Mouse (Mus musculus) embryonic facial prominence, embryonic 13.5 days (tissue): Measurements from ENCODE around the gene Tfe3. TPM values are rescaled to one million over a fixed set of nuclear protein-coding genes. Genes with fewer than 3 reads are reported as not detected.

Experiments used
- microRNA counts: library from miRNA; unstranded; fragments of <30 nt; microRNA quantifications from one replicate; lab custom pipeline; 2016
- microRNA-seq: library from miRNA; unstranded; fragments of <30 nt; microRNA quantifications from one replicate; pipeline ENCODE4, GENCODE M21; 2016
- polyA plus RNA-seq: library from polyadenylated mRNA; unstranded; fragments of >200 nt; fragmentation: Nextera tagmentation; extraction: Ambion mirVana; gene quantifications from 2 replicates; pipeline ENCODE4 v1.2.1, GENCODE M21; 2015

Tfe3 gene
- polyA plus RNA-seq, 1 experiment from 2014 or later = 28.7 TPM

MicroRNAs encoded within 50 kb of the gene (microRNA counts, 519-probe panel; counts per million panel counts)
- microRNA mmu-miR-1198 (lab: Ali Mortazavi, UCI) = 236 counts per million, percentile 44 among the panel's probes with 10 or more counts

Small RNA genes lying within 50 kb of the gene (microRNA-seq; reads per million reads assigned to microRNA genes)
- gene Mir1198 = 29.6 reads per million, percentile 39 among the genes with 10 or more reads in this experiment

Other genes with a start within 250 kb of the Tfe3 start
- gene Foxp3, start 188.9 kb upstream of the Tfe3 start, polyA plus RNA-seq = 0.14 TPM in 1 of 2 replicates, not detected in the other
- 1.6 and 2.5 TPM in 2 replicates for gene Ppp1r3f, start 188.3 kb upstream of the Tfe3 start, polyA plus RNA-seq
- gene Ccdc22, start 157.0 kb upstream of the Tfe3 start, polyA plus RNA-seq = 26.9 and 30.4 TPM in 2 replicates
- not detected in 2 replicates for gene Cacna1f, start 155.5 kb upstream of the Tfe3 start, polyA plus RNA-seq
- 2.1 and 3.3 TPM in 2 replicates for gene Syp, start 124.1 kb upstream of the Tfe3 start, polyA plus RNA-seq
- gene Prickle3, start 105.3 kb upstream of the Tfe3 start, polyA plus RNA-seq = 9.9 and 11.8 TPM in 2 replicates
- gene Plp2, start 91.2 kb upstream of the Tfe3 start, polyA plus RNA-seq = 100 and 115 TPM in 2 replicates
- gene Magix, start 81.3 kb upstream of the Tfe3 start, polyA plus RNA-seq = 0.66 TPM in 1 of 2 replicates, not detected in the other
- 37.2 and 40.6 TPM in 2 replicates for gene Gpkow, start 65.4 kb upstream of the Tfe3 start, polyA plus RNA-seq
- gene Wdr45, start 48.2 kb upstream of the Tfe3 start, polyA plus RNA-seq = 37.7 and 40.1 TPM in 2 replicates
- not detected in 2 replicates for gene Gm45208, start 40.3 kb upstream of the Tfe3 start, polyA plus RNA-seq
- 73.1 and 75.9 TPM in 2 replicates for gene Praf2, start 34.1 kb upstream of the Tfe3 start, polyA plus RNA-seq
- 17.7 and 22.4 TPM in 2 replicates for gene Ccdc120, start 11.7 kb upstream of the Tfe3 start, polyA plus RNA-seq
- gene Gripap1, start 27.2 kb downstream of the Tfe3 start, polyA plus RNA-seq = 49.8 and 50.1 TPM in 2 replicates
- 1.3 and 2.3 TPM in 2 replicates for gene Kcnd1, start 59.7 kb downstream of the Tfe3 start, polyA plus RNA-seq
- gene Otud5, start 78.8 kb downstream of the Tfe3 start, polyA plus RNA-seq = 47.9 and 51.4 TPM in 2 replicates
- 4.4 and 5.9 TPM in 2 replicates for gene Pim2, start 115.7 kb downstream of the Tfe3 start, polyA plus RNA-seq
- 37.3 and 44.0 TPM in 2 replicates for gene Slc35a2, start 121.5 kb downstream of the Tfe3 start, polyA plus RNA-seq
- 155 and 156 TPM in 2 replicates for gene Pqbp1, start 136.7 kb downstream of the Tfe3 start, polyA plus RNA-seq
- 150 and 173 TPM in 2 replicates for gene Timm17b, start 136.8 kb downstream of the Tfe3 start, polyA plus RNA-seq
- gene Gm10491, start 145.3 kb downstream of the Tfe3 start, polyA plus RNA-seq = not detected in 2 replicates
- not detected in 2 replicates for gene Gm10490, start 147.0 kb downstream of the Tfe3 start, polyA plus RNA-seq
- gene Pcsk1n, start 157.3 kb downstream of the Tfe3 start, polyA plus RNA-seq = 2.0 and 3.1 TPM in 2 replicates
- gene Eras, start 166.0 kb downstream of the Tfe3 start, polyA plus RNA-seq = not detected in 2 replicates
- gene Hdac6, start 185.3 kb downstream of the Tfe3 start, polyA plus RNA-seq = 41.8 TPM in 2 replicates
- gene Gata1, start 215.5 kb downstream of the Tfe3 start, polyA plus RNA-seq = 1.6 and 2.0 TPM in 2 replicates